Mouse (Mus musculus): ENCODE data around the gene 4930595D18Rik. TPM values are rescaled to one million over a fixed set of nuclear protein-coding genes. Genes with fewer than 3 reads are reported as not detected.

4930595D18Rik gene
- total and polyA plus RNA-seq, 2 experiments: not detected

DNA sequence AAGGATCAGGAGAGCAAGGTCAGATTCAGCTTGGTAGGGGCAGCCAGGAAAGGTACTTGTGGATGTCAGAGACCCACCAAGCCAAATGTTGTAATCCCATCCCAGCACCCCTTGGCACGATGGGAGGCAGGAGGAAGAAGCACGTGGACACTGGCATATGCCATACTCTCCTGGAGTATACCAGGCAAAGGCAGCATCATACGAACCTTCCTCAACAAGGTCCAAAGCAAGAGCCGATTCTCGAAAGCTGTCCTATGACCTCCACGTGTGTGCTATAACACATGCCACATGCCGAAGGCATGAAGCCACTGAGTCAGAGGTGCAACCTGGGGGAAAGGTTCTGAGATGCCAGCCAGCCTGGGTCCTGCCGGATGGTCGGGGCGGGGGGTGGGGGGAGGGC, 23.4 kb downstream of the 4930595D18Rik start:
- H3K9ac ChIP-seq (ENCODE audit: low read depth, low read length): no peak overlapping the region
- no peak overlapping the region for H3K27ac ChIP-seq (replicated peaks; ENCODE audit: insufficient read depth, low read depth, low read length)
- no peaks in the 10 kb centered on the region for H3K36me3 ChIP-seq (ENCODE audit: control insufficient read depth, insufficient read depth, low read length)
- H3K4me3 ChIP-seq (ENCODE audit: insufficient read depth, low read depth, low read length): no peak overlapping the region
- DNase-seq (ENCODE audit: extremely low read depth, low read depth, low spot score): no peak
- H3K79me2 ChIP-seq (ENCODE audit: control insufficient read depth, insufficient read depth, low read length): no peaks in the 10 kb centered on the region
- WGBS: 90% methylated on average over 10 of the region's 10 CpGs
- H3K4me1 ChIP-seq (ENCODE audit: control insufficient read depth, insufficient read depth, low read length): no peaks in the 10 kb centered on the region; the same call in 1 of the 2 replicates
- TF ChIP-seq POLR2A (IDR thresholded peaks at IDR 0.05; ENCODE audit: extremely low read depth, insufficient read depth, low read length): no peak
- TF ChIP-seq CTCF (IDR thresholded peaks at IDR 0.05; ENCODE audit: low read depth, low read length): no peak
- no peaks in the 10 kb centered on the region for H3K27me3 ChIP-seq (ENCODE audit: control insufficient read depth, insufficient read depth, low read length)

DNA sequence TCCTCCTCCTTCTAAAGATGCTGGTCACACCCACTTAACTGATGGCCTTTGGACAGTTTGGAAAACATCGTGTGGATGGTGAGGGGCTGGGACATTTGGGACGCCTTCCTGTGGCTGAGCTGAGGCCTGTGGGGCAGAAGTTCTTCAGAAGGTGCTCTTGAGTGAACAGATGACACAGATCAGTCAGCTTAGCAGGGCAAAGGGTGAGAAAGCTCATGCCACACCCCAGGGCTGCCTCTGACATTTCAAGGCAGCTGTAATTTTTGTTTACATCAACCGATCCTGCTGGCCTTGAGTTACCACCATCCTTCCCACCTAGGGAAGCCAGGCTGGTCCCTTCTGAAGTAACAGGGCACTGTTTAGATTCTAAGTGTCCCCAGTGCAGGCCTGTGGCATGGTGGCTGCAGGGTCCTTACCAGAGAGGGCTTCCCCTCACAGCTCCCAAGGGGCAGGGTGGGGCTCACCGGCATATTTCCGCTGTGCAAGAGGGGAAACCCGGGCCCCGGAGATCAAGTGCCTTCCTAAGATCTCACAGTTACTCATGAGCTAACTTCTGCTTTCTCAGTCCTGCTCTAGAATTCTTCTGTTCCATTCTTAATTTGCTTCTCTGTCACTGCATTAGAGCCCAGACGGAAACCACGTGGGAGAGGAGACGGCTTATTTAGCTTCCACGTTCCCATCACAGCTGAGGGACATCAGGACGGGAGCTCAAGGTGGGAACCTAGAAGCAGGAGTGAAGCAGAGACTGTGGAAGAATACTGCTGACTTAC, 24.4 kb downstream of the 4930595D18Rik start:
- H3K9ac ChIP-seq (ENCODE audit: low read depth, low read length): no peak overlapping the region
- no peak overlapping the region for H3K4me3 ChIP-seq (ENCODE audit: insufficient read depth, low read depth, low read length)
- H3K79me2 ChIP-seq (ENCODE audit: control insufficient read depth, insufficient read depth, low read length): no peaks in the 10 kb centered on the region
- peak; percentile 21 for DNase-seq (ENCODE audit: extremely low read depth, low read depth, low spot score)
- H3K27me3 ChIP-seq (ENCODE audit: control insufficient read depth, insufficient read depth, low read length): no peaks in the 10 kb centered on the region
- H3K27ac ChIP-seq (replicated peaks; ENCODE audit: insufficient read depth, low read depth, low read length): no peak overlapping the region
- no peak for TF ChIP-seq POLR2A (IDR thresholded peaks at IDR 0.05; ENCODE audit: extremely low read depth, insufficient read depth, low read length)
- TF ChIP-seq CTCF (IDR thresholded peaks at IDR 0.05; ENCODE audit: low read depth, low read length): no peak
- WGBS: 67% methylated on average over 12 of the region's 12 CpGs
- no peaks in the 10 kb centered on the region; the same call in 1 of the 2 replicates for H3K4me1 ChIP-seq (ENCODE audit: control insufficient read depth, insufficient read depth, low read length)
- no peaks in the 10 kb centered on the region for H3K36me3 ChIP-seq (ENCODE audit: control insufficient read depth, insufficient read depth, low read length)

DNA sequence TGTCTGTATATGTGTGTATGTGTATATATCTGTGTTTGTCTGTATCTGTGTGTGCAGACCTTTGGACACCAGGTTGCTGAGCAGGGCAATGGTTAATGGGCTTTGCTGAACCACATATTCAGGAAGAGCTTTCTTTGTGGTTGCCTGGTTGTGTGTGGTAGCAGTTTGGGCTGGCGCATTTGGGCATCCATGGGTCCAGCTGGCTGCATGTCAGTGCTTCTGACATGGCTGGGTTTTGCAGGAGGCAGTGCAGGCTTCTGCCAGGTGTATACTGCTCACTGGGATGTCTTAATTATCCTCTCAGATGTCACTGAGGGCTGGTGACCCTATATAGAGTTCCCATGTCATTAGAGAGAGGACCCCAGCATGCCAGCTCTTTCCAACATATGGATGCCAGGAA, 28.5 kb downstream of the 4930595D18Rik start:
- Histone ChIP-seq H3K4me3 (ENCODE audit: insufficient read depth, low read depth, low read length) (no peak overlapping the region), H3K79me2 (ENCODE audit: control insufficient read depth, insufficient read depth, low read length) (no peaks in the 10 kb centered on the region), H3K27ac (replicated peaks; ENCODE audit: insufficient read depth, low read depth, low read length) (no peak overlapping the region), H3K9ac (ENCODE audit: low read depth, low read length) (no peak overlapping the region), H3K4me1 (ENCODE audit: control insufficient read depth, insufficient read depth, low read length) (no peaks in the 10 kb centered on the region), H3K27me3 (ENCODE audit: control insufficient read depth, insufficient read depth, low read length) (no peaks in the 10 kb centered on the region), H3K36me3 (ENCODE audit: control insufficient read depth, insufficient read depth, low read length) (no peaks in the 10 kb centered on the region)
- TF ChIP-seq POLR2A (IDR thresholded peaks at IDR 0.05; ENCODE audit: extremely low read depth, insufficient read depth, low read length) (no peak), CTCF (IDR thresholded peaks at IDR 0.05; ENCODE audit: low read depth, low read length) (no peak)
- WGBS: 95% methylated on average over 1 of the region's 1 CpGs
- no peak for DNase-seq (ENCODE audit: extremely low read depth, low read depth, low spot score)

DNA sequence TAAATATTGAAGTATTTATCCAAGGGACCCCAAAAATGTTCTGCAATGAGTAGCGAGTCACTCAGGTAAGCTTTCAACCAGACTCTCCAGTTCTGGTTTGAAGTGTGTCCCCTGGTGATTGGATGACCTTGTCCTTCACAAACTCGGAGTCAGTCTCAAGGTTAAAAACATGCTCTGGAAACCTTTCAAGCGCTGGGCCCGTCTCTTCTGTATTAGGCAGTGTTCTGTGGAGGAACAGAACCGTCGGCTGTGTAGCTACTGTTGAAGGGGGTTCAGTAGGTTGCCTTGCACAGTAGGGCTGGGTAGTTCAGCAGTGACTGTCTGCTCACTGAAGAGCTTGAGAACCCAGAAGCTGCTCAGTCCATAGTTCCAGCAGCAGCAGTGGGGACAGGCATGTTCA, 29.6 kb downstream of the 4930595D18Rik start:
- DNase-seq (ENCODE audit: extremely low read depth, low read depth, low spot score): no peak
- no peak overlapping the region for H3K27ac ChIP-seq (replicated peaks; ENCODE audit: insufficient read depth, low read depth, low read length)
- H3K79me2 ChIP-seq (ENCODE audit: control insufficient read depth, insufficient read depth, low read length): no peaks in the 10 kb centered on the region
- H3K4me3 ChIP-seq (ENCODE audit: insufficient read depth, low read depth, low read length): no peak overlapping the region
- no peaks in the 10 kb centered on the region for H3K36me3 ChIP-seq (ENCODE audit: control insufficient read depth, insufficient read depth, low read length)
- no peak overlapping the region for H3K9ac ChIP-seq (ENCODE audit: low read depth, low read length)
- H3K4me1 ChIP-seq (ENCODE audit: control insufficient read depth, insufficient read depth, low read length): no peaks in the 10 kb centered on the region
- TF ChIP-seq CTCF (IDR thresholded peaks at IDR 0.05; ENCODE audit: low read depth, low read length) (no peak), POLR2A (IDR thresholded peaks at IDR 0.05; ENCODE audit: extremely low read depth, insufficient read depth, low read length) (no peak)
- no peaks in the 10 kb centered on the region for H3K27me3 ChIP-seq (ENCODE audit: control insufficient read depth, insufficient read depth, low read length)
- 90% methylated on average over 6 of the region's 6 CpGs for WGBS

DNA sequence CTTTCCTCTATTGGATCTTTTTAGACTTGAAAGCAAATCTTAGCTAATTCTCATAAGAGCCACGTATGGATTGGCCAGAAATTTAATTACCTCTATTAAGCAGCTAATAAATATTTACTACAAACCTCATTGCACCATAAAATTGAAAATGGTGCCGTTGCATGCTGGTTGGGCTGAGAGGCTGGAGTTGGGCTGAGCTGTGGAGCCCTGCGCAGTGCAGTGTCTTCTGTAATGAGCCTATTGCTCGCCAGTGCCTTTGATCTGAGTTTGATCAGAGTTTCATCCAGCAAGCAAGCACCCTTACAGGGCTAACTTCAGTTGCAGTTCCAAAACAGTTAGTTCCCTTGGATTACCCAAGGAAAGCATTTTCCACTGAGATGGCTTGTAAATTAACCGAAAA, 30.3 kb downstream of the 4930595D18Rik start:
- Histone ChIP-seq H3K4me1 (ENCODE audit: control insufficient read depth, insufficient read depth, low read length) (no peaks in the 10 kb centered on the region), H3K4me3 (ENCODE audit: insufficient read depth, low read depth, low read length) (no peak overlapping the region), H3K27me3 (ENCODE audit: control insufficient read depth, insufficient read depth, low read length) (no peaks in the 10 kb centered on the region), H3K79me2 (ENCODE audit: control insufficient read depth, insufficient read depth, low read length) (no peaks in the 10 kb centered on the region), H3K9ac (ENCODE audit: low read depth, low read length) (no peak overlapping the region), H3K27ac (replicated peaks; ENCODE audit: insufficient read depth, low read depth, low read length) (no peak overlapping the region), H3K36me3 (ENCODE audit: control insufficient read depth, insufficient read depth, low read length) (no peaks in the 10 kb centered on the region)
- no peak for DNase-seq (ENCODE audit: extremely low read depth, low read depth, low spot score)
- no peak for TF ChIP-seq POLR2A (IDR thresholded peaks at IDR 0.05; ENCODE audit: extremely low read depth, insufficient read depth, low read length)
- no peak for TF ChIP-seq CTCF (IDR thresholded peaks at IDR 0.05; ENCODE audit: low read depth, low read length)
- WGBS: 89% methylated on average over 5 of the region's 5 CpGs

DNA sequence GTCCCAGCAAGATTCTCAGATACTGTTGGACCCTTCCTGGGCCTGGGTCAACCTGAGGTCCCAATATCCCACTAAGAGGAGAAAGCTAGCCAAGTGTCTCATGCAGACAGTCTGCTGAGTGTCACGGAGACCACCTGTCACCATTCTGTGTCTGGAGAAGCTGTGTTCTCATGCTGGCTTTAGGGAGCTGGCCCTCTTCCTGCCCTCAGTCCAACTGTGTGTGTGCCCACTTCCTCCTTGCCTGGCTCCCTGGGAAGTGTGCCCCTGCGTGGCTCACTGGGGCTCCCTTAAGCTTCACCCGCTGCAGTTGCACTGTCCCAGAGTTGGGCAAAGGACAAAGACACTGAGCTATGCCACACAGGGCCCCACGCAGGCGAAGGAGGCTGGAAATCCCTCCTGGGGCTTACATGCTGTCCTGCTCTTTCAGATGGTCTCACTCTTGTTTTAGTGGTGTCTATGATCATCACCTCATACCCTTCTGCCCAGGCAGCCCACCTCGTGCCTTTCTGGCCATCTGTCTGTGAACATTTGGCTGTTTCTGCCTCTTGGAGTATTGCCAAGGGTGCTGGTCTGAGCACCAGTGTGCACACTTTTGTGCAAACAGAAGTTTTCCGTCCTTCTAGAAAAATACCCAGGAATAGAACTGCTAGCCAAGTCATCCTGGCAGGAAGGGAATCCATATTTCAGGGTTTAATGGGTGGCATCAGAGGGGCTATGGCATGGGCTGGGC, 31.1 kb downstream of the 4930595D18Rik start:
- H3K4me1 ChIP-seq (ENCODE audit: control insufficient read depth, insufficient read depth, low read length): no peaks in the 10 kb centered on the region
- DNase-seq (ENCODE audit: extremely low read depth, low read depth, low spot score): no peak
- H3K79me2 ChIP-seq (ENCODE audit: control insufficient read depth, insufficient read depth, low read length): no peaks in the 10 kb centered on the region
- TF ChIP-seq POLR2A (IDR thresholded peaks at IDR 0.05; ENCODE audit: extremely low read depth, insufficient read depth, low read length) (no peak), CTCF (IDR thresholded peaks at IDR 0.05; ENCODE audit: low read depth, low read length) (no peak)
- no peak overlapping the region for H3K9ac ChIP-seq (ENCODE audit: low read depth, low read length)
- no peaks in the 10 kb centered on the region for H3K36me3 ChIP-seq (ENCODE audit: control insufficient read depth, insufficient read depth, low read length)
- no peak overlapping the region for H3K27ac ChIP-seq (replicated peaks; ENCODE audit: insufficient read depth, low read depth, low read length)
- WGBS: 66% methylated on average over 7 of the region's 7 CpGs
- H3K27me3 ChIP-seq (ENCODE audit: control insufficient read depth, insufficient read depth, low read length): no peaks in the 10 kb centered on the region
- H3K4me3 ChIP-seq (ENCODE audit: insufficient read depth, low read depth, low read length): no peak overlapping the region

All from liver, adult 2 months (tissue).